Mouse (Mus musculus): ENCODE measurements at regions not wholly inside any gene's neighbourhood (a gene's known extent, or its start where the extent isn't known, plus 50 kb on each side); places are given as distances from the start of the nearest gene placed in this dataset.

DNA sequence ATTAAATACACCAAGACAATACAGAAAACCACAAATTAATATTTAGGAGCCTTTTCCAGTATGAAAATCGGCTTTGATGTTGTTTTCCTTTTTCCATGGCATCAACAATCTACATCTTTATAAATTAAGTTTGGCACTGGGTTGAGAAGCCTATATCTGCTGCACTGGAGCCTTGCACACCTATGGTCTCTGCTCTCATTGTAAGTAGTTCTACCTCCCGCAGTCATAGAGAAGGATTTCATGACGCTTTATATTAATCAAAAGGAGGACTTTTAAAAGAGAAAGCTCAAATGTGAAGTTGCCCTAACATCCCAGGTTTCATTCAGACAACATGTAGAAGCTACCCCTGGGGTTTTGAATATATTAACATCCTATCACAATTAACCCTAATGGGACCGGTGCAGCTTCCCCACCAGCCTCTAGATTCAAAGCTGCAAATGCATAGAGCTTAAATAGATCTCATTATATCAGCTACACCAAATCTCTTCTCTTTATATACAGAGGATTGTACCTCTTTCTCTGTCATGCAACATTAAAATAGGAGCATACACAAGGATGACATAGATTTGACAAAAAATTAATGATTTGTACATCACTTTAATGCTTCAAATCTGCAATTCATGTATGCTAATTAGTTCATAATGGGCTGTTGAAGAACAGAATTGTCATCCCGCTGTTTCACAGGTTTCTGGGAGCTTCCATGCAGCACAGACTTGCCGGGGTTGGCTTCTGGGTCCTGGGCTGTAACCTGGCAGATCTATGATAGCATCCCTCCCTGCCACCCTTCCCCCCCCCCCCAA lies 166.6 kb upstream of the Pard3b start:
- TF ChIP-seq CTCF (IDR thresholded peaks at IDR 0.05; ENCODE audit: extremely low read depth, insufficient read depth, insufficient read length, insufficient replicate concordance) = no peak
- TF ChIP-seq POLR2A (IDR thresholded peaks at IDR 0.05; ENCODE audit: low read depth, low read length) = no peak
- Histone ChIP-seq H3K27ac (ENCODE audit: insufficient read depth, low read length) (no peak overlapping the region), H3K36me3 (ENCODE audit: control insufficient read depth, insufficient read depth, low read length) (no peaks in the 10 kb centered on the region), H3K4me1 (ENCODE audit: control insufficient read depth, insufficient read depth, insufficient read length) (no peaks in the 10 kb centered on the region), H3K4me3 (ENCODE audit: extremely low read depth, insufficient read depth, insufficient read length) (no peak overlapping the region), H3K27me3 (ENCODE audit: control insufficient read depth, insufficient read depth, low read length) (no peaks in the 10 kb centered on the region)
- no peak for DNase-seq (ENCODE audit: low read depth in 1 of 2, low spot score in 2 of 2)
- WGBS = 89% methylated on average over 6 of the region's 6 CpGs

DNA sequence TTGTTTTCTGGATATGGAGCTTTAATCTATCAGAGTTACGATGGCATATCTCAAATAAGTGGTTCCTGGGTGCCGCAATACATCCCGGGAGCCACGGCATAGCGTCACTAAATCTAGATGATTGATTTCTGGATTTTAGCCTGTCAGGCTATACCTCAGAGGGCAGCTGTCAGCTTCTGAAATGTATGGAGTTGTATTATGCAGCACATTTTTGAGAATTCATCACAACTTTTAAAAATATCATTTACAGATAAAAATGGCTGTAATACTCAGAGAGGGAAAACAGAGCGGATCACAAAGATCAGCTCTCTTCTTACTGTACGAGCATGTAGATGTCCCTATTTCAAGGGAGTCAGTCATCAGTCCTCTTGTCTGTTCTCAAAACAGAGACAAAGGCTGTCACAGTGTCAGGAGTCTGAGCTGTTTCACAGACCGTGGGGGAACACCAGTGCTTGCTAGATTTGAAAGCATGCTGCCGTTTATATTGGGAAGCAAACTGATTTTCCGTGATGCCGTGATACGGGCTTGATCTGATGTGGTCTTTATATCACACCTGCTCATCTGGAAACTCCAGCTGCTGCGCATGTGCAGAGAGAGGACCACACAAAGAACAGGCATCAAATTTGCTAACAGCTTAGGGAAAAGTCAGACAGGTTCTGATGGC lies 165.9 kb upstream of the Pard3b start:
- H3K4me1 ChIP-seq (ENCODE audit: control insufficient read depth, insufficient read depth, insufficient read length) = no peaks in the 10 kb centered on the region
- H3K27me3 ChIP-seq (ENCODE audit: control insufficient read depth, insufficient read depth, low read length) = no peaks in the 10 kb centered on the region
- 90% methylated on average over 13 of the region's 13 CpGs for WGBS
- no peak overlapping the region for H3K4me3 ChIP-seq (ENCODE audit: extremely low read depth, insufficient read depth, insufficient read length)
- no peak for TF ChIP-seq CTCF (IDR thresholded peaks at IDR 0.05; ENCODE audit: extremely low read depth, insufficient read depth, insufficient read length, insufficient replicate concordance)
- no peak for DNase-seq (ENCODE audit: low read depth in 1 of 2, low spot score in 2 of 2)
- H3K27ac ChIP-seq (ENCODE audit: insufficient read depth, low read length) = no peak overlapping the region
- no peaks in the 10 kb centered on the region for H3K36me3 ChIP-seq (ENCODE audit: control insufficient read depth, insufficient read depth, low read length)

DNA sequence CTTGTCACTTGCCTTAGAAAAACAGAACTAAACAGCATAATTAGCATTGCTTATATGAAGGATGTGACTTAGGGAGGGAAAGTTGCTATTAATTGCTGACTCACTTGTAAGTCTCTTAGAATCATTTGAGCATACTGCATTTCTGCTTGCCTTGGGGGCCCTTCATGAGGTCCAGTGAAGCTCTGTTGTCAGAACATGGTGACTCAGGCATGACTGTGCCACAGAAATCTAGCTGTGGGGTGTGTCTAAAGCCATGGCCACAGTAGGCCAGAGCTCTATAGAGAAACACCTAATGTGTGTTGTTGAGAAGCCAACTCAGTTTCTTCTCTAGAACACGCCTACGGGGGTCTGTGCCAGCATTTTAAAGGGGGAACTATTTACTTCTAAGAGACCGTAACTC lies 153.2 kb upstream of the Pard3b start:
- Histone ChIP-seq H3K4me1 (ENCODE audit: control insufficient read depth, insufficient read depth, insufficient read length) (no peaks in the 10 kb centered on the region), H3K4me3 (ENCODE audit: extremely low read depth, insufficient read depth, insufficient read length) (no peak overlapping the region), H3K27ac (ENCODE audit: insufficient read depth, low read length) (no peak overlapping the region), H3K36me3 (ENCODE audit: control insufficient read depth, insufficient read depth, low read length) (no peaks in the 10 kb centered on the region), H3K27me3 (ENCODE audit: control insufficient read depth, insufficient read depth, low read length) (no peaks in the 10 kb centered on the region)
- no peak for DNase-seq (ENCODE audit: low read depth in 1 of 2, low spot score in 2 of 2)
- no peak for TF ChIP-seq CTCF (IDR thresholded peaks at IDR 0.05; ENCODE audit: extremely low read depth, insufficient read depth, insufficient read length, insufficient replicate concordance)
- TF ChIP-seq POLR2A (IDR thresholded peaks at IDR 0.05; ENCODE audit: low read depth, low read length) = no peak
- 95% methylated on average over 3 of the region's 3 CpGs for WGBS

DNA sequence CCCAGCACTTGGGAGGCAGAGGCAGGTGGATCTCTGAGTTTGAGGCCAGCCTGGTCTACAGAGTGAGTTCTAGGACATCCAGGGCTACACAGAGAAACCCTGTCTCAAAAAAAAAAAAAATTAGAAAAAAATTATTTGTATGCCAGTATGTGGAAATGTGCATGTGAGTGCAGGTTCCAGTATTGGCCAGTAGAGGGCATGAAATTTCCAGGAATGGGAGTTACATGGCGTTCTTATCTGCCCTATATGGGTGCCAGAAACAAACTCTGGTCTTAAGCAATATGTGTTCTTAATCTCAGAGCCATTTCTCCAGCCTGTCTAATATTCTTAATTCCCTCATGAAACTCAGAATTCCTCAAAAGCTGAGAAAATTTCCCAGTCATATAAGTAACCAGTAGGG lies 113.7 kb upstream of the Pard3b start:
- no peak for DNase-seq (ENCODE audit: low read depth in 1 of 2, low spot score in 2 of 2)
- Histone ChIP-seq H3K36me3 (ENCODE audit: control insufficient read depth, insufficient read depth, low read length) (no peaks in the 10 kb centered on the region), H3K4me3 (ENCODE audit: extremely low read depth, insufficient read depth, insufficient read length) (no peak overlapping the region), H3K4me1 (ENCODE audit: control insufficient read depth, insufficient read depth, insufficient read length) (no peaks in the 10 kb centered on the region), H3K27me3 (ENCODE audit: control insufficient read depth, insufficient read depth, low read length) (no peaks in the 10 kb centered on the region), H3K27ac (ENCODE audit: insufficient read depth, low read length) (no peak overlapping the region)
- TF ChIP-seq CTCF (IDR thresholded peaks at IDR 0.05; ENCODE audit: extremely low read depth, insufficient read depth, insufficient read length, insufficient replicate concordance) (no peak), POLR2A (IDR thresholded peaks at IDR 0.05; ENCODE audit: low read depth, low read length) (no peak)
- 70% methylated on average over 1 of the region's 1 CpGs for WGBS

DNA sequence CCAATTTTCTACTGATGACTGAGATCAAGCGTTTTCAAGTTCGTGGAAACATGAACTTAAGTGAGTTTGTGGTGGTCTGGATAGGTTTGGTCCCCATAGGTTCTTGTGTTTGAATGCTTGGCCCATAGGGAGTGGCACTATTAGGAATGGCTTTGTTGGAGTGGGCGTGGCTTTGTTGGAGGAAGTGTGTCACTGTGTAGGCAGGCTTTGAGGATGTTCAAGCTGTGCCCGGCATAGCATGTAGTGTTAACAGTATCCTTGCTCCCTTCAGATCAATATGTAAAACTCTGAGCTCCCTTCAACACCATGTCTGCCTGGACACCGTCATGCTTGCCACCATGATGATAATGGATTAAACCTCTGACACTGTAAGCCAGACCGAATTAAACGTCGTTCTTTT lies 112.7 kb upstream of the Pard3b start:
- Histone ChIP-seq H3K27me3 (ENCODE audit: control insufficient read depth, insufficient read depth, low read length) (no peaks in the 10 kb centered on the region), H3K4me3 (ENCODE audit: extremely low read depth, insufficient read depth, insufficient read length) (no peak overlapping the region), H3K4me1 (ENCODE audit: control insufficient read depth, insufficient read depth, insufficient read length) (no peaks in the 10 kb centered on the region), H3K27ac (ENCODE audit: insufficient read depth, low read length) (no peak overlapping the region), H3K36me3 (ENCODE audit: control insufficient read depth, insufficient read depth, low read length) (no peaks in the 10 kb centered on the region)
- no peak for DNase-seq (ENCODE audit: low read depth in 1 of 2, low spot score in 2 of 2)
- WGBS = 85% methylated on average over 8 of the region's 8 CpGs
- TF ChIP-seq CTCF (IDR thresholded peaks at IDR 0.05; ENCODE audit: extremely low read depth, insufficient read depth, insufficient read length, insufficient replicate concordance) = no peak
- TF ChIP-seq POLR2A (IDR thresholded peaks at IDR 0.05; ENCODE audit: low read depth, low read length) = no peak

DNA sequence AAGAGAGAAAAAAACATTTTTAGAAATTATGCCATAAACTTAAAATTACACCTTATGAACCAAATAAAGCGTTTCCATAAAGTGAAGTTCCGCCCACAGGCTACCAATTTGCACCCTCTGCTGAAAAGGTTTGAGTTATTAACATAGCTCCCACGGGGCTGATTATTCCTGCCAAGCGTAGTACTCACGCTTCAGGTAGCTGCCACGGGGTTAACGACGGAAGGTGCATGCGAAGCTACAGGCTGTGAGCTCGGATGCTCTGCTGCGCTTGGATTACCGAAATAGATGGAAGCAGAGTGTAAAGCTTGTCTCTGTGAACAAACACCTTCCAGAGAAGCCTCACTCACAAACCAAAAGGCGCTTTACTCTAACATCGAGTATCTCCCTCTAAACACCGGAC lies 109.9 kb upstream of the Pard3b start:
- no peak overlapping the region for H3K4me3 ChIP-seq (ENCODE audit: extremely low read depth, insufficient read depth, insufficient read length)
- no peak overlapping the region for H3K27ac ChIP-seq (ENCODE audit: insufficient read depth, low read length)
- WGBS = 88% methylated on average over 15 of the region's 15 CpGs
- DNase-seq (ENCODE audit: low read depth in 1 of 2, low spot score in 2 of 2) = no peak
- H3K36me3 ChIP-seq (ENCODE audit: control insufficient read depth, insufficient read depth, low read length) = no peaks in the 10 kb centered on the region
- H3K4me1 ChIP-seq (ENCODE audit: control insufficient read depth, insufficient read depth, insufficient read length) = no peaks in the 10 kb centered on the region
- H3K27me3 ChIP-seq (ENCODE audit: control insufficient read depth, insufficient read depth, low read length) = no peaks in the 10 kb centered on the region
- no peak for TF ChIP-seq CTCF (IDR thresholded peaks at IDR 0.05; ENCODE audit: extremely low read depth, insufficient read depth, insufficient read length, insufficient replicate concordance)
- no peak for TF ChIP-seq POLR2A (IDR thresholded peaks at IDR 0.05; ENCODE audit: low read depth, low read length)

DNA sequence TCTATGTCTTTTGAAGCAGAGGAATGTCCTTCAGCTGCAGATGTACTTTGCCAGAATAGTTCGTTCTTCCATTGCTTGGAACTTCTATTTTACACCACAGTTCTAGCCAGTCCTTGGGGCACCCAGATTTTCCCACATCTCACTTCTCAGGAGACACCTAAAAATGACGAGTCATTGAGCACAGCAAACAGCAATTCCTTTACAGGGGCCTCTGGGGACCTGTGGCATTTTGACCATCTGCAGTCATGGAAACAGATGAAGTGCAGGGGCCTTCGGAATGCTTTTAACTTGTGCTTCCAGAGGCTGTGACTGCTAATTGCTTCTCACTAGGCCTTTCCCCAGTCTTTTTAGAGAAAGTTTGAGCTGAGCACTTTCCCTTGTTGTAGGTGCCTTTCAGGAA lies 108.5 kb upstream of the Pard3b start:
- H3K27ac ChIP-seq (ENCODE audit: insufficient read depth, low read length) = no peak overlapping the region
- DNase-seq (ENCODE audit: low read depth in 1 of 2, low spot score in 2 of 2) = no peak
- no peak overlapping the region for H3K4me3 ChIP-seq (ENCODE audit: extremely low read depth, insufficient read depth, insufficient read length)
- H3K27me3 ChIP-seq (ENCODE audit: control insufficient read depth, insufficient read depth, low read length) = no peaks in the 10 kb centered on the region
- WGBS = 51% methylated on average over 3 of the region's 3 CpGs
- no peak for TF ChIP-seq POLR2A (IDR thresholded peaks at IDR 0.05; ENCODE audit: low read depth, low read length)
- no peak for TF ChIP-seq CTCF (IDR thresholded peaks at IDR 0.05; ENCODE audit: extremely low read depth, insufficient read depth, insufficient read length, insufficient replicate concordance)
- no peaks in the 10 kb centered on the region for H3K4me1 ChIP-seq (ENCODE audit: control insufficient read depth, insufficient read depth, insufficient read length)
- H3K36me3 ChIP-seq (ENCODE audit: control insufficient read depth, insufficient read depth, low read length) = no peaks in the 10 kb centered on the region
